Mouse (Mus musculus) cerebellum, adult 2 months (tissue): ENCODE data around the gene Fancf.

Source experiments
- CTCF ChIP-seq: fragments of 200-500 bp; IDR thresholded peaks from 2 replicates; pipeline ENCODE4 v1.5.1; 2011; ENCODE audit warnings: low read depth, mild to moderate bottlenecking, control low read depth, low read length, moderate library complexity, borderline replicate concordance; ENCODE audit not compliant: insufficient read depth
- POLR2A ChIP-seq: fragments of 200-500 bp; IDR thresholded peaks from 2 replicates; pipeline ENCODE4 v1.6.1; 2011; ENCODE audit warnings: low read length, control low read depth, borderline replicate concordance; ENCODE audit not compliant: insufficient read depth

- TF ChIP-seq POLR2A: no peak
- no peak for TF ChIP-seq CTCF
Measured at GRCm38 (mm10) chr7:51885345-51885744, 23.3 kb upstream of the Fancf start.
